Mouse (Mus musculus) heart, adult 2 months (tissue): ENCODE measurements around the gene Ube2l6.

Experiments
- CTCF ChIP-seq: fragments of 200-600 bp; IDR thresholded peaks from 2 replicates; pipeline ENCODE4 v1.8.1; 2022; ENCODE audit warnings: antibody characterized with exemption, mild to moderate bottlenecking, moderate library complexity
- POLR2A ChIP-seq: fragments of 200-500 bp; IDR thresholded peaks from 2 replicates; pipeline ENCODE4 v1.6.1; 2011; ENCODE audit warnings: mild to moderate bottlenecking, low read depth, low read length, control low read depth; ENCODE audit not compliant: insufficient read depth

DNA sequence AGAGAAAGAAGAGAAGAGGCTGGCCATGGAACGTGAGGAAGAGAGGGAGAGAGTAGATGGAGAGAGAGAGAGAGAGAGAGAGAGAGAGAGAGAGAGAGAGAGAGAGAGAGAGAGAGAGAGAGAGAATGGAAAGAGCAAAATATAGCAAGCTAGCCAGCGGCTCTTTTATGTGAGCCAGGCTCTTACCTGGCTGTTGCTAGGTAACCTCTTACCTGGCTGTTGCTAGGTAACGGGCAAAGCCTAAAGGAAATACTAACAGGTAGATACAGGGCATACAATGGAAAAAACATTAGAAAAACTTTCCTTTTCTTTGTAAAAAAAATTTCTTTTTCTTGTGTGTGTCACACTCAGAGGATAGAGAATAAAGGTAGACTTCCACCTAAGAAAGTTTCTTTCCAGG is 20.9 kb upstream of the Ube2l6 start:
- TF ChIP-seq POLR2A (no peak), CTCF (no peak)
